Mouse (Mus musculus) left cerebral cortex, adult 9 months (tissue): ENCODE measurements around the gene Fuca1.
A peak's percentile ranks its signal among the peaks of the same experiment; 100 is the strongest.

ENCODE experiments used
- DNase-seq, 2 experiments: peaks; one replicate each; pipeline ENCODE4 v3.0.0; 2022; ENCODE audit warnings: low spot score in 2 of 2

Fuca1 gene

GRCm38 (mm10) chr4:135951505-135951904, 31.0 kb downstream of the Fuca1 start:
- no peak for DNase-seq

DNA sequence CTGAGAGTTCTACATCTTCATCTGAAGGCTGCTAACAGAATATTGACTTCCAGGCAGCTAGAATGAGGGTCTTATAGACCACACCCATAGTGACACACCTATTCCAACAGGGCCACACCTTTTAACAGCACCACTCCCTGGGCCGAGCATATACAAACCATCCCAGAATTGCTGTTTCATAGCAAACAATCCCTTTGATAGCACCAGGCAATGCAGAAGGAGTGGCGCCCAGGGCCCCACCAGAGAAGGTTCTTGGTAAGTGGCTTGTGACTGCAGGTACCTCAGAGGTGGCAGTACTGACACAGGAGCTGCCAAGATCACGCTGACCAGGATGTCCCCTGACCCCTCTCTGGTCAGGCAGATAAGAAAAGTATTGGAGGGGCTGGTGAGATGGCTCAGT, 32.6 kb downstream of the Fuca1 start:
- DNase-seq = no peak

DNA sequence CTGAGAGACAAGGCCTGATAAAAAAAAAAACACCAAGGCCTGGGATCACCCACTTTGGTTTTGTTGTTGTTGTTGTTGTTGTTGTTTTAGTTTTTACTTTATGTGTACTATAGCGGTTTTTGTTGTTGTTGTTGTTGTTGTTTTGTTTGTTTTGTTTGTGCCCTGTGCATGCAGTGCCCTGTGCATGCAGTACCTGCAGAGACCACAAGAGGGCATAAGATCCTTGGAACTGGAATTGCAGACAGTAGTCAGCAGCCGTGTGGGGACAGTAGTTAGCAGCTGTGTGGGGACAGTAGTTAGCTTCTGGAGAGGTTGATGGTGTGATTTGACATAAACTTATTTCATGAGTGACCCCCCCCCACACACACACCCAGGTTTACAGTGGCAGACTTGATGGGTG, 33.7 kb downstream of the Fuca1 start:
- DNase-seq = peak in 1 of 2 experiments; percentile 77

- no peak for DNase-seq
Observed at GRCm38 (mm10) chr4:135955886-135956285, 35.4 kb downstream of the Fuca1 start.

DNA sequence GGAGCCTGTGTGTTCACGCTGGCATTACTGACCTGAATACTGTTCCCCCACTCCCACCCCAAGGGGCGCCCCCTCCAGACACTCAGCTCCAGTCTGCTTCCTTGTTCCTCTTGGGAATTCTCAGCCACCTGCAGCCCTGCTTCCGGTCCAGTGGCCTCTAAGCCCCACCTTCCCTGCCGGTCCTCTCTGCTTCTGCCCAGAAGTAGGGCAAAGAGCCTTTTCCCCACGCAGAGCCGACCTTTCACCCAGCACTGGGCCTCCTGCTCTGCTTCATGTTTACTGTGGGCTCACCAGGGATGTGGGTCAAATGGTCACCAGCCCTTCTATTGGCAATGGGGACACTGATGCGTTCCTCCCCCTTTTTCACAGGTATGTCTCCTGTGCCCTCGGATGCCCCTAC, 37.8 kb downstream of the Fuca1 start:
- no peak for DNase-seq

DNA sequence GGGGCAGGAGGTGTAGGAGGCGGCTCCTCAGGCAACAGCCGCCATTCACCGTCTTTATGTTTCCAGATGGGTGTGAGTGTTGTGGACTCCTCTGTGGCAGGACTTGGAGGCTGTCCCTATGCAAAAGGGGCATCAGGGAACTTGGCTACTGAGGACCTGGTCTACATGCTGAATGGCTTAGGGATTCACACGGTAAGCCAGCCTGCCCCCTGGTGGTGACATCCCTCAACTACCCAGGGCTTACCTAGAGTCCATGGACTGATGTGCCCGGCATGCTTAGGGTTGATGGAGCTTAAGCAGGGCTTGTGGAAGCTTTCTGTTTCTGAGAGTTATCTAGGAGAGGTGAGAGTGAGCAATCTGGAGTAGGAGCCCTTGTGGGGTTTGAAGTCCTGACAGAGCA, 40.2 kb downstream of the Fuca1 start:
- DNase-seq = peak in 1 of 2 experiments; percentile 87

- DNase-seq = no peak
Observed at GRCm38 (mm10) chr4:135961709-135962108, 41.2 kb downstream of the Fuca1 start.

GRCm38 (mm10) chr4:135962198-135962597, 41.7 kb downstream of the Fuca1 start:
- DNase-seq = no peak

DNA sequence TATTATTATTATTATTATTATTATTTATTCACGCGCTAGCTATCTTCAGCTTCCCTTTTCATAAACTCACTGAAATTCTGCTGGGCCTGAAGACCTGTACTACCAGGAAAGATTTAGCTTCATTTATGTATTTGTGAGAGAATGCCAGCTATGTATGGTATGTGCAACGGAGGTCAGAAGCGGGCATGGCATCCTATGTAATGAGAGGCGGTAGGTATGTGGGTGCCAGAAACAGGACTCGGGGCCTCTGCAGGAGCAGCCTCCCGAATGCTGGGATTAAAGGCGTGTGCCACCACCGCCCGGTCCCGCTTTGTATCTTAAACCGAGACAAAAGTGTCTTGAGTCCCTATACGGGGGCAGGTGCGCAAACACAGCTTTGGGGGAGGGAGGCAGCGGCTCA, 42.4 kb downstream of the Fuca1 start:
- no peak for DNase-seq

DNA sequence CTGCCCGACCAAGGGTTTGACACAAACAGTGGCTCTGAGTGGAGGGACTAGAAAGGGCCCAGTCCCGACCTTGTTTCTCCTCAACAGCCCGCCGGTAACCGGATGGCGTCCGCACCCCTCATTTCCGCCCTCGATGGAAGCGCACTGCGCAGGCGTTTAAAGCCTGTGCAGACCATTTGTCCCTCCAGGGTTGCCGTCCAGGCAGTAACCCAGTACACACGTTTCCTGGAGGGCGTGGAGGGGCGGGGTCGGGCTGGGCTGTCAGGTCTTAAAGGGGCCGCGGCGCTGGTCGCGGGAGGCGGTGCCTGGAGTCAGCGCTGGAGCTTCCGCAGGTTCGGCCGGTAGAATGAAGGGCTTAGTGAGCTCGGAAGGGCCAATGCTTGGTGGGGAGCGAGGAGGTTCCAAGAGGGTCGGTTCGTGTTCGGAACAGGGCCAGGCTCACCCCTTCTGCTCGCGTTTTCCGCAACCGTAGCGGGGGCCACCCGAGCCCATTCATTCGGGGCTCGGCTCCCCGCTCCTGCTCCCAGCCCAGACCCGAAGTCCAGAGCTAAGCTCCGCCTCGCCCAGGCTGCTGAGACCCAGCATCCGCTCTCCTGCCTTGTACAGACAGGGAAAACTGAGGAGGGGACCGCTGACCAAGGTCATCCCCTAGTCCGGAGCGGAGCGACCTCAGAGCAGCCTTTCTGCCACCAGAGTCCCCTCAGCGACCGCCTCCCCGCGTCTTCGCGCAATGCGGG, 43.1 kb downstream of the Fuca1 start, which contains the start of gene Gale:
Gene Gale (plus strand): TSS at position 271 of the 737 bp plus-strand sequence.
- peak; percentile 80 to 93 for DNase-seq

- DNase-seq = peak in 1 of 2 experiments; percentile 45
Observed at GRCm38 (mm10) chr4:135964426-135964825, 43.9 kb downstream of the Fuca1 start.

- DNase-seq = no peak
Observed at GRCm38 (mm10) chr4:135965113-135965512, 44.6 kb downstream of the Fuca1 start.

DNA sequence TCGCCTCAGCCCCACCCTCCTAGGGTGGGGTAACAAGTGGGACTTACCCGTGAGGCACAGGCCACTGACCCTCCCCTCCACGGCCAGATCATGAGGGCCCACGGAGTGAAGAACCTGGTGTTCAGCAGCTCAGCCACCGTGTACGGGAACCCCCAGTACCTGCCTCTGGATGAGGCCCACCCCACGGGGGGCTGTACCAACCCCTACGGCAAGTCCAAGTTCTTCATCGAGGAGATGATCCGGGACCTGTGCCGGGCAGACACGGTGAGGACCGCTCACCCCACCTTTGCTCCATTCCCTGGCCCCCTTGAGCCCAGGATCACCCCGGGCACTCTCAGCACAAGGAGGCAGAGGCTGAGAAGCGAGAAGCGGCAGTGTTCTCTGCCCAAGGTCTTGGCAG, 45.7 kb downstream of the Fuca1 start:
- DNase-seq = no peak

DNA sequence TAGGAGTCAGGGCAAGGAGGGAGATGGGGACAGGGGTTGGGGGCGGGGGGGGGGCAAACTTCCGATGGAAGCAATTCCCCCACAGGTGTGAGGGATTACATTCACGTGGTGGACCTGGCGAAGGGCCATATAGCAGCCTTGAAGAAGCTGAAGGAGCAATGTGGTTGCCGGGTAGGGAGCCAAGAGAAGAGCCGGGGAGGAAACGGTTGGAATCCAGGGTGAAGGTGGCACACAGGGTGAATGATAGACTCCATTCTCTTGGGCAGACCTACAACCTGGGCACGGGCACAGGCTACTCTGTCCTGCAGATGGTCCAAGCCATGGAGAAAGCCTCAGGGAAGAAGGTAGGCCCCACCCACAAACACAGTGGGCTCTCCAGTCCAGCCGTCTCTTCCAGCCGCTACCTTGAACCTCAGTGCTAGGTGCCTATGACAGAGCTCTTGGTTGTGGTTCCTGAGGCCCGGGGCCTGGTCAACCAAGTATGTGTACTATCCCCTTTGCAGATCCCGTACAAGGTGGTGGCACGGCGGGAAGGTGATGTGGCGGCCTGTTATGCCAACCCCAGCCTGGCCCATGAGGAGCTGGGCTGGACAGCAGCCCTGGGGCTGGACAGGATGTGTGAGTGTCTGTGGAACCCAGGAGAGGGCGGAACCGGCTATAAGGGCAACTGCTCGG, 46.7 kb downstream of the Fuca1 start:
- DNase-seq = no peak

GRCm38 (mm10) chr4:135968271-135968869, 47.8 kb downstream of the Fuca1 start:
- DNase-seq = no peak

DNA sequence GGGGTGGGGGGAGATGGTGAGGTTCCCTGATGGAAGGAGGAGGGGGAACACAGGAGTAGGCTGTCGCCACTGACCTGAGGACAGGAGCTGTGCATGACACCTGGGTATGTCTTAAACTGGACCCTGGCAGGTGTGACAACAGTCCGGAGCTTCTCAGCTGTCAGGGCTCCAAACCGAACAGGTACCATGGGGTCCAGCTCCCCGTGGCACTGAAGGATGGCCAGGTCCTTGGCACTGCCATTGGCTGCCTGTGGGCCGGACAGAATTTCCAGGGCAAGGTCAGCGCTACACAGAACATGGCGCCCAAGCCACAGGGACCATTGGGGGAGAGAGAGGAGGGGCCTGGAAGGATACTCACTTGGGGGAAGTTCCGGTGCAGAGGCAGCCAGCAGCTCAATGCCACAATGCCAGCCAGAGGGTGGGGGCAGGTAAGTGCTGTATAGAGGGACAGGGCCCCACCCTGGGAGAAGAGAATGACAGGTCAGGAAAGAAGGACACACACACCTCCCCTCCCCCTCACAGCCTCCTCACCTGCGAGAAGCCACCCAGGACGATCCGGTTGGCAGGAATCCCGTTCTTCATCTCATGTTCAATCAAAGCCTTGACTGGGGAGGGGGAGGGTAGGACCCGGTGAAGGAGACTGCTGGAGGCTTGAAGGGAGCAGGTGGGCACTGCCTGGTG, 48.7 kb downstream of the Fuca1 start:
- no peak for DNase-seq

DNA sequence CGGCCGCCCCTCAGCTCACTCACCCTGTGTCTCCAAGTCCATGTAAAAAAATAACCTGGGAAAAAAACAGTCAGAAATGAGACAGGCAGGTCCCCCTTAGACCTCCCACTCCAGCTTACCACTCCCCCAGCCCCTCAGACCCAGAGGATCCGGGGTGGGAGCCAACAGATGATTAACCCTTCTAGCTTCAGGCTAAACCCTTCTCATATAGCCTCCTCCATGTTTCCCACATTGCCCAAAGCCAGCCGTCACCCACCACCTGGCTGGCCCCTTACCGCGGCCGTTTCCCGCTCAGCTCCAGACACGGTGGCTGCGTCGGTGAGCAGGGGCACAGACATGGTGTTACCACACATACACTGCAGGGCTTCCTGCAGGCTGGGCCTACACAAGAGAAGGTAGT, 50.0 kb downstream of the Fuca1 start:
- no peak for DNase-seq

DNA sequence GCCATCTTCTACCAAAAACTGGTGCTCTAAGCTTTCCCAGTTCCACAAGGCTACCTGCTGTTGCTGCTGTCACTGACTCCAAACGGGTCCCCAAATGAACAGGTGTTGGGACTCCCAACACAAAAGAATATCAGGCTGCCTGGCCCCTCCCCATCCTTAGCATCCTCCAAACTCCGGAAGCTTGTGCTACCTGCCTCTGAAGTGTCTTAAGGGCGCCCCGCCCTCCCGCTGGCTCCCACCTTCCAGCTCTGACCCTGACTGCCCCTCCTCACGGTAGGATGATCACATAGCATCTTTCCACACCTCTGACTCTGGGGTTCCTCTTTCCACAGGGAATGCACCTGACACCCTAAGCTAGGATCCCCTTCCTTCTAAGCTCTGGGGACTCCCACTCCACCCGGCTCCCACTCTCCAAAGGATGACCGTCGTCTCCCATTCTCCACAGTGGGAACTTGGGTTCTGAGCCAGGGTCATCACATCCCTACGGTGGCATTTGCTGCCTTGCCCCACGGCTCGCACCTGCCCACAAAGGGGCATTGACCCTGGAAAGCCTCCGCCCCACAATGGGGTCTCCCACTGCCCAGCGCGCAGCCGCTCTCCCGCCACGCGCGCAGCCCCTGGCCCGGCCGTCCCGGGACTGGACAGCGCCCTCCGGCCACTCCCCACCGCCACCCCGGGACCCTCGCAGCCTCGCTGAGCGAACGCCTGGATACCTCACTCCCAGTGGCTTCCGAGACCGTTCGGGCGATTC, 51.4 kb downstream of the Fuca1 start:
- DNase-seq = no peak

DNA sequence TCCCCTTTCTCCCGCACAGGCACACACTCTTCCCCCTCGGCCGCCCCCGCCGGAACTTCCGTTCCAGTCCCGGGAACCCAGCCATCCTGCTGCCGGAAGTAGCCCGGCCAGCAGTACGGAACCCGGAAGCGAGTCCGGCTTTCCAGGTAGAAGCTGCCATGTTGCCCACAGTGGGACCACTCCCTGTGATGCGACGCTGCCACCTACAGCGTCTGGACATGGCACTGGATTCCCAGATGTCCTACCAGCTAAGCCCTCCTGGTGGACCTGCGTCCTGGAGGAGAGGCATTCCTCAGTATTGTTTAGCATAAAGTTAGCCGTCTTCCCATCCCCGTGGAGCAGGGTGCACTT, 52.0 kb downstream of the Fuca1 start, which contains the start of gene Lypla2:
Gene Lypla2 (minus strand): TSS at position 71 of the 351 bp plus-strand sequence.
- DNase-seq = peak; percentile 70 to 91

GRCm38 (mm10) chr4:135972911-135973811, 52.6 kb downstream of the Fuca1 start:
- no peak for DNase-seq

DNA sequence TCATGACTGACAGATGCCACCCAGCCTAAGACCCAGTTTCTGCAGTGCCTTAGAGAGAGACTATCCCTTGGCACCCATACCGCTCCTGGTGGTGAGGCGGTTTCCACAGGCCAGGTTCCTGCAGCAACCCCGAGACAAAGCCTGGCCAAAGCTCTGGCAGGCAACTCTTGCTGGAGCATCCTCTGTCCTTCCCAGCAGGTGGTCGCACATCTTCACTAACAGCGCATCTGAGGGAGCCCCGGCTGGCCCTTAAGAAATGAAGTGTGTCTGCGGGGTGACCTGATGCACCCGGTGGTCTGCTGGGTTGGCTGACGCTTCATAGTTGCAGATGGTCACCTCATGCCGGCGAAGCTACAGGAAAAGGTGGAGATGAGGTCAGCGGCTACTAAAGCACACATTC, 55.6 kb downstream of the Fuca1 start:
- no peak for DNase-seq
